Mouse (Mus musculus) testis, adult 2 months (tissue): ENCODE measurements at regions not wholly inside any gene's neighbourhood (a gene's known extent, or its start where the extent isn't known, plus 50 kb on each side); places are given as distances from the start of the nearest gene placed in this dataset.

Source experiments
- CTCF ChIP-seq: fragments of 200-500 bp; IDR thresholded peaks from 2 replicates; pipeline ENCODE4 v1.5.1; 2012; ENCODE audit warnings: low read depth, mild to moderate bottlenecking, inconsistent platforms, low read length, moderate library complexity; ENCODE audit not compliant: control insufficient read depth, insufficient read depth, insufficient replicate concordance
- POLR2A ChIP-seq: fragments of 200-500 bp; IDR thresholded peaks from 2 replicates; pipeline ENCODE4 v1.6.1; 2012; ENCODE audit warnings: low read depth, mild to moderate bottlenecking, inconsistent platforms, low read length, moderate library complexity; ENCODE audit not compliant: control insufficient read depth

DNA sequence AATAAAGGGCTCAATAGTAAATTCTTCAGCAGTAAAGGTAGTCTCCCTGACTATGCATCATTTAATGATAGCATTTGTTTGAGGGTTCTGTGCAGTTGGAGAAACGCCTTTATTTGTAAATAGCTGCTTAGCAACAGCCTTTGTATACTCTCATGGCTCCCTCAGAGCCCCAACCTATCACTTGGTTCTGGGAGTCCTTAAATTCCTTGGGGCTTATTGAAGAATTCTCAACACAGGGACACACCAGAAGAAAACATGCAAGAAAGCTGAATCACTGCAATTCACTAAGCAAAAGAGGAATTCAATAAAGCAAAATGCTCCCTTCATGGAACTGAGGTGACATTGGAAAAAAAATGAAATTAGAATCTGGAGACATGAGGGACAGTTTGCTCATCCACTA lies 135.8 kb downstream of the Mreg start:
- TF ChIP-seq CTCF (no peak), POLR2A (no peak)
